Mouse (Mus musculus): ENCODE measurements around the gene Fam71e1.
A peak's percentile ranks its signal among the peaks of the same experiment; 100 is the strongest.

The Fam71e1 gene

GRCm38 (mm10) chr7:44495992-44496770 lies at the start of gene Fam71e1, which contains the start of gene Emc10:
Fam71e1 (plus strand) TSS chr7:44496581.
Emc10 (minus strand) TSS chr7:44496529.
- peak; percentile 97 to 98 for DNase-seq (ENCODE audit: low spot score in 2 of 2)

- no peak for DNase-seq (ENCODE audit: low spot score in 2 of 2)
These were observed 43.1 kb upstream of the Fam71e1 start for GRCm38 (mm10) chr7:44453256-44453655.

- DNase-seq (ENCODE audit: low spot score in 2 of 2), result no peak
These were observed 40.1 kb upstream of the Fam71e1 start for GRCm38 (mm10) chr7:44456302-44456701.

GRCm38 (mm10) chr7:44460067-44460466 lies 36.3 kb upstream of the Fam71e1 start:
- DNase-seq (ENCODE audit: low spot score in 2 of 2), result no peak

- no peak for DNase-seq (ENCODE audit: low spot score in 2 of 2)
These were observed 35.4 kb upstream of the Fam71e1 start for GRCm38 (mm10) chr7:44460767-44461502.

GRCm38 (mm10) chr7:44461503-44462217 lies 34.7 kb upstream of the Fam71e1 start:
- no peak for DNase-seq (ENCODE audit: low spot score in 2 of 2)

- DNase-seq (ENCODE audit: low spot score in 2 of 2), result peak in 1 of 2 experiments; percentile 79
These were observed 33.9 kb upstream of the Fam71e1 start for GRCm38 (mm10) chr7:44462218-44463055.

GRCm38 (mm10) chr7:44463056-44463425 lies 33.3 kb upstream of the Fam71e1 start:
- DNase-seq (ENCODE audit: low spot score in 2 of 2), result no peak

- DNase-seq (ENCODE audit: low spot score in 2 of 2), result no peak
These were observed 32.7 kb upstream of the Fam71e1 start for GRCm38 (mm10) chr7:44463556-44464225.

GRCm38 (mm10) chr7:44464511-44464910 lies 31.9 kb upstream of the Fam71e1 start:
- DNase-seq (ENCODE audit: low spot score in 2 of 2), result no peak

GRCm38 (mm10) chr7:44465111-44465510 lies 31.3 kb upstream of the Fam71e1 start, which contains the start of gene Aspdh:
Aspdh (plus strand) TSS chr7:44465391.
- DNase-seq (ENCODE audit: low spot score in 2 of 2), result no peak

GRCm38 (mm10) chr7:44466006-44466887 lies 30.1 kb upstream of the Fam71e1 start:
- no peak for DNase-seq (ENCODE audit: low spot score in 2 of 2)

GRCm38 (mm10) chr7:44466888-44467311 lies 29.5 kb upstream of the Fam71e1 start:
- DNase-seq (ENCODE audit: low spot score in 2 of 2), result peak in 1 of 2 experiments; percentile 26

GRCm38 (mm10) chr7:44467811-44468411 lies 28.5 kb upstream of the Fam71e1 start, which contains the start of gene Josd2:
Josd2 (plus strand) TSS chr7:44467980.
- peak; percentile 85 to 92 for DNase-seq (ENCODE audit: low spot score in 2 of 2)

- DNase-seq (ENCODE audit: low spot score in 2 of 2), result peak; percentile 37 to 55
These were observed 27.6 kb upstream of the Fam71e1 start for GRCm38 (mm10) chr7:44468644-44469285.

- DNase-seq (ENCODE audit: low spot score in 2 of 2), result peak; percentile 64 to 65
These were observed 26.4 kb upstream of the Fam71e1 start for GRCm38 (mm10) chr7:44469677-44470675.
